Mouse (Mus musculus): ENCODE measurements around the gene Gm20696.

The Gm20696 gene

DNA sequence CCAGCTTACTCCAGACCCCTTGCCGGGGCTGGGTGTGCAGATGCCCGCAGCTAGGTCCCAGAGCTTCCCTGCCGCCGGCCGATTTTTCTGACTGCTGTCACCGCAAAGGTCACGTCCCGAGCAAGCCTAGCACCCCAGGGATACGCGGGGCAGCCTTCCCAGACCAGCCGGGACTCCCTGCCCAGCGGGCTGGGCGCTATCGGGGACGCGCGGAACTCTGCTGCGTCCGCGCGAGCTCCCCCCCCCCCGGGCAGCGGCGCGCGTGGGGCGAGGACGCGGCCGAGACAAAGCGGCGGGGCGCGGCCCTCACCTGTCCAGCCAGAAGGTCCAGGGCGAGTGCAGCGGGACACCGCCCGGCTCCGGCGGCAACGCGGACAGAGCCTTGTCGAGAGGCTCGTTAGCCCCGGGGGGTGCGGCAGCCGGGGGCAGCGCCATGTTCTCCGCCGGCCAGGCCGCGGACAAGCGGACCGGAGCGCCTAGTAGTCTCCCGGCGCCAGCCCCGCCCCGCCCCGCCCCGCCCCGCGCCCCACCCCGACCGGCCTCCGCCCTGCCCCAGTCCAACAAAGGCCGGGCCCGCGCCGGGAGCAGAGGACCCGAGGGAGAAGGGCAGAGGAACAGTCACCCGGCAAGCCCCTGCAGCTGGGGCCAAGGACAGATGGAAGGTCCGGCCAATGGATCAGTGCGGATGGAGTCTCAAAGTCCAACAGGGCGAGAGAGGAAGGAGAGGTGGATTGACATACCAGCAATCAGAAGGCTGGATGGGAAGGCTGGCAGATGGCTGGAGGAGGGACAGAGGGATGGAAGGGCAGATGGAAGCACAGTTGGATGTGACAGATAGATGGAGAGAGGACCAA, at the start of gene Gm20696, which contains the start of gene Eif4e3:
TSS of gene Gm20696 (minus strand) at position 480 of the 854 bp plus-strand sequence.
TSS of gene Eif4e3 (minus strand) at position 454 of the 854 bp plus-strand sequence.
- DNase-seq = peak; percentile 65 to 76

DNA sequence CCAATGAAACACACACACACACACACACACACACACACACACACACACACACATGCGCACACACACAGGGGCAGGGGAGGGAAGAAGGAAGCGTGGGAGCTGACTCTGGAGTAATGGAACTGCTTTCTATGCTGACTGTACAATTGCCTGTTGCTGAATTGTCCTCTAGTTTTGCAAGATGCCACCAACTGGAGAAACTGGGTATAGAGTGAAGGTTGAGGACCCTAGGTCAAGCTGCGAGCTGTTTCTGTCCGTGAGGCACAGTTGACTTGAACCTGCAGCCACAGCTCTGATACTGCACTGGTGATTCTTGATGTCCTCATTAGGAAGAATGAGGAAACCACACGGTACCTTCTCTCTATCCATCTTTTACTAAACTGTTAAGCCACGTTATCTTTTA, 49.3 kb upstream of the Gm20696 start:
- no peak for DNase-seq

DNA sequence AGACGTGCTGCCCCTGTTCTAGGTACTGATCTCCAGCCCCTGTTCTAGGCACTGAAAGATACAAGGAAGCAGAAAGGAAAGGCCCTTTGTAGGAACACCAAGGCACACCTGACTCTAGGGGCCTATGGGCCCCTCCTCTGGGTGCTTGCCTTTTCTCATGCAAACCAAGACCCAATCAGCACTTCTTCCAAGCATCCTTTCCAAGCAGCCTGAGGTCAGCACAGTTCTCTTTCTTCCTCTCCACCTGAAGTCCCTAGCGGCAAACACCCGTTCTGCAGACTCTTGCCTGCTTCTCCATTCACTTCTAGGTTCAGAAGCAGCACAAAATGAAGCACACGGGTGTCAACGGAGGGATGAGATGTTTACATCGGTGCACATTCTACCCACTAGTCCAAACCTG, 48.6 kb upstream of the Gm20696 start:
- DNase-seq = no peak

DNA sequence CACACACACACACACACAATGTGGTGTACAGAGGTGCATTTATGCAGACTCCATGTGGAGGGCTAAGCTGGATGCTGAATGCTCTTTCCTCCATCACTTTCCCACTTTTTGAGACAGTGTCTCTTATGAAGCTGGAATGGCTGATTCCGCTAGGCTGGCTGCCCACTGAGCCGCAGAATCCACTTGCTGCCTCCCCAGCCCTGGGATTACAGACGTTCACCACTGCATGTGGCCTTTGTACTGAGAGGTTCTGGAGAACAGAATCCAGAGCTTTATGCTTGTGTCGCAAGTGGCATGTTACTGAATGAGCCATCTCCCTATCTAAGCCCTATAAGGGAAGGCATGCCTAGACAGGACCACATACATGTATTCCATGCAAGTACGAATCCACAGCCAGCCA, 46.7 kb upstream of the Gm20696 start:
- no peak for DNase-seq

DNA sequence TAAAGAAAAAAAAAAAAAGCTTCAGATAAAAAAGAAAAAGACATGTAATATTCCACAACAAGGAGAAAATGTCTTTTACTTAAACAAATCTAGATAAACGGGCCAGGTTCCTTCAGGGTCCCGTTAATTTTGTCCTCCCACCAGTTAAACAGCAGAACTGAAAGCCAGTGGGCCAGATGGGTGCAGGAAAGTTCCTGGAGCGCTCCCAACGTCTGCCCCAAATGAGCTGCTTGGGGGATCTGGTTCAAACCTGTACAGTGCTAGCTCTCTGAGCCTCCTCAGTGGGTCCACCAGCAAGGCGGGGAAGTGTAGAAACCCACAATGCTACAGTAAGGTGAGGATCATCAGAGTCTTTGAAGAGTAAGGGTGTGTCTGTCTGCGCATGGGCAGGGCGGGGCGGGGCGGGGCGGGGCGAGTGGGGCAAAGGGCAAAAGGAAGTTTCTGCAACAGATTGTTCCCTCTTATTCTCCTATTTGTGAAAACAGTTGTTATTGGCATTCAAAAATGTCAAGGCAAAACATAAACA, 45.0 kb upstream of the Gm20696 start:
- no peak for DNase-seq

DNA sequence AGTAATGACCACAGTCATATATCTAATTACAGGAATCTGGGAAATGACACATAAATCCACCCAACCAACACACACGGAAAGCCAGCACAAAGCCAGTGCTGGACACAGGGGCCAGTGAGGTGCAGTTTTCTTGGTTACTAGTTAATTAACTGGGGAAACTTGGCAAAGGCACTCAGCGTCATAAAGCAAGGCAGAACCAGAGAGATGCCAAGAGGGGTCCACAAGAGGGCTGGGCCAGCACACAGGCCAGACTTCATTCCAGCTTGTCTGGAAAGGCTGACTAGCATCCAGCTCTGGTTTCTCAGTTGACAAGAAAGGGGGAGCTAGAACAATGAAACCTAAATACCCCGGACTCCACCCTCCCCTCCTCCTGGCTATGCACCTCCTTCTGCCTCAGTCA, 33.9 kb upstream of the Gm20696 start:
- peak; percentile 32 to 36 for DNase-seq

DNA sequence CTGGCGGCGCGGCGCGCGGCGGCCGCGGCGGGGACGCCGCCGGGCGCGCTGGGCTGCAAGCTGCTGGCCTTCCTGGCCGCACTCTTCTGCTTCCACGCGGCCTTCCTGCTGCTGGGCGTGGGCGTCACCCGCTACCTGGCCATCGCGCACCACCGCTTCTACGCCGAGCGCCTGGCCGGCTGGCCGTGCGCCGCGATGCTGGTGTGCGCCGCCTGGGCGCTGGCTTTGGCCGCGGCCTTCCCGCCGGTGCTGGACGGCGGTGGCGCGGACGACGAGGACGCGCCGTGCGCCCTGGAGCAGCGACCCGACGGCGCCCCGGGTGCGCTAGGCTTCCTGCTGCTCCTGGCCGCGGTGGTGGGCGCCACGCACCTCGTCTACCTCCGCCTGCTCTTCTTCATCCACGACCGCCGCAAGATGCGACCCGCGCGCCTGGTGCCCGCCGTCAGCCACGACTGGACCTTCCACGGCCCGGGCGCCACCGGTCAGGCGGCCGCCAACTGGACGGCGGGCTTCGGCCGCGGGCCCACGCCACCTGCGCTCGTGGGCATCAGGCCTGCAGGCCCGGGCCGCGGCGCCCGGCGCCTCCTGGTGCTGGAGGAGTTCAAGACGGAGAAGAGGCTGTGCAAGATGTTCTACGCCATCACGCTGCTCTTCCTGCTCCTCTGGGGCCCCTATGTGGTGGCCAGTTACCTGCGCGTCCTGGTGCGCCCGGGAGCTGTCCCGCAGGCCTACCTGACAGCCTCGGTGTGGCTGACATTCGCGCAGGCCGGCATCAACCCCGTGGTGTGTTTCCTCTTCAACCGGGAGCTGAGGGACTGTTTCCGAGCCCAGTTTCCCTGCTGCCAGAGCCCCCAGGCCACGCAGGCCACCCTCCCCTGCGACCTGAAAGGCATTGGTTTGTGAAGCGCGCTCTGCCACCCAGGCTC, 26.6 kb upstream of the Gm20696 start:
- DNase-seq = peak in 1 of 2 experiments; percentile 33

DNA sequence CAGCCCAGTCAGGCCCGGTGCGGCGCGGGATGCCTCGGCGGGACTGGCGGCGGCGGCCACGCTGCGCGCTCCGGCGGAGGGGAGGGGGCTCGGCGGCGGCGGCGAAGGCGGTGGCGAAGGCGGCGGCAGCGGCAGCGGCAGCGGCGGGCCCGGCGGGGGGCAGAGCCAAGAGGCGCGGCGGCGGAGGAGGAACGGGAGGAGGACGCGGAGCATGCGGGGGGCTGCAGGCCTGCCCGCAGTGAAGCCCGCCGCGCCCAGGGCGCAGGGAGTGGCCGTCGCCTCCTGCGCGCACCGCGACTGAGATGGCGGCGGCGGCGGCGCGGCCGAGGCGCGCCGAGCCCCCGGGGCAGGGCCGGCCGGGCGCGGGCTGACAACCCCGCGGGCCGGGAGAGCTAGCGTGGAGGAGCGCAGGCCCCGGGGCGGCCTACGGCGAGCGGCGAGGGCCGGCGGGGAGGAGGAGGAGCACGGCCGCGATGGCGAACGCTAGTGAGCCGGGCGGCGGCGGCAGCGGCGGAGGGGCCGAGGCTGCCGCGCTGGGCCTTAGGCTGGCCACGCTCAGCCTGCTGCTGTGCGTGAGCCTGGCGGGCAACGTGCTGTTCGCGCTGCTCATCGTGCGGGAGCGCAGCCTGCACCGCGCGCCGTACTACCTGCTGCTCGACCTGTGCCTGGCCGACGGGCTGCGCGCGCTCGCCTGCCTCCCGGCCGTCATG, 25.8 kb upstream of the Gm20696 start, which contains the start of gene Gpr27:
TSS of gene Gpr27 (plus strand) at position 474 of the 710 bp plus-strand sequence.
- DNase-seq = peak in 1 of 2 experiments; percentile 12

DNA sequence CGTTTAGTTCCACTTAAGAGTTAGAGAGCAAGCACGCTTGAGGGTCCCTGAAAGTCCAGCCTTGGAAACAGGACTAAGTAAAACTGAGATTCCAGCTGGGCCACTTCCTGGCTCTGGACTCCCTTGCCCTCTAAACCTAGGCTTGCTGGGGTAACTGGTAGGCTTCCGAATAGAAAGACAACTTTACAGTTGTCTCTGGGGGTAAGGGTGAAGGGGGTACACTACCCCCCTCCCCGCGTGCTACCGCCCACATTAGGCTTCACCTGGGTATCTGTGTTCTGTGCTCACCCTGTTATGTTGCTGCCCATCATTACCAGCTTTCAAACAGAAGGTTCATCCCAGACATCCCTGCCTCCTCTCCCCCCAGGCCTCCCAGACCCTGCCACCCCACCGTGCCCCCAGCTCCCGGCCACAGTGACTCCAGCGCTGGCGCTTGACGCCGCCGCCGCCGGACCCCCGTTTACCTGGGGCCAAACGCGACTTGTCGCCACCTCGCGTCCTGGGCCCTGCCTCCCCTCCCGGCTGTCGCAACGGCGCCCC, 25.1 kb upstream of the Gm20696 start:
- DNase-seq = no peak

DNA sequence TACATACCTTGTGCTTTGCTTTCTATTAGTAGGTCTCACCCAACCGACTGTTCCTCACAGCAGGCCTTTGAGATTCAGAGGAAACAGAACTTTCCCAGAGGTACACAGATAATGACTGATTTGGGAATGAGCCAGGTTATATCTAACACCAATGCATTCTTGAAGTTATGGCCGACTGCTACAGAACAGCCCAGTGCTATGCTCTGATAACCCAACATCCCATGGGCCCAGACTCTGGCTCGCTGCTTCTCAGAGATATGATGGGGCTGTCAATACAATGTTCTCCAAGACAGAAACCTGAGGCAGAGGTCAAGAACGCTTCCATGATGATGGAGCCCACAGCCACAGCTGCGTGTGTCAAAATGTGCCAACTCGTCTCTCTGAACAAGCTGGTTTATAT, 21.9 kb upstream of the Gm20696 start:
- DNase-seq = no peak

DNA sequence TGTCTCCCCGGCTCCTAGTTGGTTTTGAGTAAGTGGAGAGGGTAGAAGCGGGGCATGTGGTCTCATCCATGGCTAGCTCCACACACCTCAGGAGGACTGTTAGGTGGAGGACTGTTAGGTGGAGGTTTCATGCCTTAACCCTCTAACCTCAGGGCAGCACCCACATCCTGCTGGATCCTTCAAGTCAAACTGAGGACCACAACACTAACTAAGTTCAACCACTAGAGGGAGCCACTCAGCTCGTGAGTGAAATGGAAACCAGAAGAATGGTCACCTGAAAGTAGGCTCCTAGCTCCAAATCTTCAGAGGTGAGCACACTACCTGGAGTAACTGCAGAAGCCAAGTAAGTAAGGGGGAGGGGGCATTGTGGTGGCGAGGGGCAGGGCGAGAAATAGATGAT, 18.3 kb upstream of the Gm20696 start:
- no peak for DNase-seq

DNA sequence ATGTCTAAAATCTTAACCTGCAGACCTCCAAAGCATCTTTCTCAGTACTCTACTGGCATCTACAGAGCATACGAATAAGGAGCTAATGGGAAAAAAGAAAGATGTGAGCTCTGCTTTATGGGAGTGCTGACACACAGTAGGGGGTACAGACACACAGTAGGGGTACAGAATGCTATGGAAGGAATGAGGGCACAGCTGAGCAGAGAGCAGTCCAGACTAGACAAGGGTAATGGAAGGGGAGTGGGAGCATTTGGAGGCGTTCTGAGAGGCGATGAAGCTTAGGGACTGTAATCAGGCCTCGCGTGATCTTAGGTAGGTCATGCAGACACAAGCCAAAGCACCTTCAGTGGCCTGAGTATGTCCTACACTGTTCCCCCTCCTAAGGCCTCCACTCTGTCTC, 17.4 kb upstream of the Gm20696 start:
- DNase-seq = no peak

DNA sequence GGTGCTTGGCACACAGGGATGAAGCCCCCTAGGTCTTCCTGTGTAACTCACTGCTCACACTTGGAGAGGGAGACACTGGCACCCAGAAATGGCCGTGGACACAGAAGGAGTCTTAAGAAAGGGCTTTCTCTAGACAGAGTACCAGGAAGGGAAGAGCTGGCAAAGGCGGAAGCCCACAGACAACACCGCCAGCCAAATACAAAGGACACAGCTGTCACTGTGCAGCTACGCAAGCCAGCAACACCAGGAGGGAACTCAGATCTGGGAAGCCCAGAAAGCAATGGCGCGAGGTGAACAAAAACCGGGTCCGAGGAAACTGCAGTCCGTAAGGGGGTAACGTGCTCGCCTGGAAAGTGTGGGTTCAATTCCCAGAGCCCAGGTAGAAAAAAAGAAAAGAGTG, 11.5 kb upstream of the Gm20696 start:
- no peak for DNase-seq

DNA sequence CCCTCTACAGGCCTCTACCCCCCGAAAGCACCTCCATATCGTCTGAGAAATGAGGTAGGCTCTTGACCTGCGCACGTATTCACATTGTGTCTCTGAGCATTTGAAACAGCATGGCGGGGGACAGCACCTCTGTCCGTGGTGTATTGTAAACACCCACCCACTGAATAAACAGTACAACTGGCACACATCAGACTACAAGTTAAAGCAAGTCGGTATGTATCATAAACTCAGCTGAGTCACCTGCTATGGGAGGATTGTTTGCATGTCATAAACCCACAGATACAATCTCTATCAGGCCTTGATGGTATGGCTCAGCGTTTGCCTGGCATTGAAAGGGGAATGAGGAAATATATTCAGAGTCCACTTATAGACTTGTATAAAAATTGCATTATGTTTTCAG, 10.7 kb upstream of the Gm20696 start:
- DNase-seq = no peak

DNA sequence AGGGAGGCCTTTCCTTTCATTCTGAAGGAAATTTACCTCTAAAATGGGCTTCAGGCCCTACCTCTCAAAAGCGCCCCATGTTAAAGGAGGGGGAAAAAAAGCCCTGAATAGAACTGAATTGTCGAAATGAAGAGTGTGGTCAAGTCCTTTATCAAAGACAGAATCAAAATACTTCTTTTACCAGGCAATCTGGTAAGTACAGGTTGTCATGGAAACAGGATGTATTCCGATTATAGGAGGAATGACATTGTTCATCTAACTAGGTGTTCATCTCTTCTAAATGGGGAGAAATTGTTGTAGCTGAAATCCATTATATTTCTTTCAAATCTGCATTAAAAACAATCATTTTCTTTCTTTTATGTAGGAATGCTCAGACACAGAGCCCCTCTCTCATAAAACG, 7.9 kb upstream of the Gm20696 start:
- no peak for DNase-seq

DNA sequence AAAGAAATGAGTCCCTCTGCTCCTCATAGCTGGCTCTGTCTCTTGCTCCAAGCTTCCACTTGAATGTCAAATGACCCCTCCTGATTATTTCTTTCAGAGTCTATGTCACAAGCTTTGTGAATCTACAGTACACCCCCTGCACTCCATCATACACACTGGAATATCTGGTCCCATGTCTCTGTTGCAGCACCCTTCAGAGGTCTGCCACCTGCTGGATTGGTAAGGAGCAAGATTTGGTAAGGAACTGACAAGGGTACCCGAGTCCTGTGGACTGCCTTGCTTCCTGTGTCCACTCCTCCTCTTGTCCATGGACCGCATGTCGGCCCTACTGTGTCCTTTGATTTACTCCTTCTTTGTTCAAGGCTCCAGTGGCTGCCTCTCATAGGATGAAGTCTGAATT, 5.2 kb upstream of the Gm20696 start:
- DNase-seq = peak in 1 of 2 experiments; percentile 23

DNA sequence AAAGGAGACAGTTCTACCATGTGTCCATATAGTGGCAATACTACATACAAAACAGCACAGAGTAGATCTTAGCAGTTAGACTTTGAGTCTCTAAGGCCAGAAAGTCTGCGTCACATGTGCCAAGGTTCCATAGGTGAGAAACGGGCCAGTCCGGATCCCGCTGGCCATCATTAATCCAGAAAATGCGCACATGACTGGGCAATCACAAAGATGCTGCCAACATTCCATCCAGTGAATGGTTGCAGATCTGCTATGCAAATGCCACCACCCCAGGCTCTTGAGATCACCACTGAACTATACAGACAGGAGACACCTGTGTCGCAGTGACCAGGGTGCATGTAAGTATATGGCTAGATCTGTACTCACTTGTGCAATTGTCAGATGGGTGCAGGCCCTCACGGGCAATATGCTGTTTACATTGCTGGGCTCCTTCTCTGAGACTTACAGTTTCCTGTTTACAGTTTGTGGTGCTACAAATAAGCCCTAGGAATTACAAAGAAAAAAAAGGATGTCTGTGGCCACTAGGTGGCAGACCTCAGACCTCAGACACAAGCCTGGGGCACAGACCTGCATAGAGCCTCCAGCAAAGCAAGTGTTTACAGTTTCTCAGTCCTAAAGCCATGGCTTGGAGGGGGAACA, 4.0 kb upstream of the Gm20696 start:
- peak; percentile 60 to 79 for DNase-seq

DNA sequence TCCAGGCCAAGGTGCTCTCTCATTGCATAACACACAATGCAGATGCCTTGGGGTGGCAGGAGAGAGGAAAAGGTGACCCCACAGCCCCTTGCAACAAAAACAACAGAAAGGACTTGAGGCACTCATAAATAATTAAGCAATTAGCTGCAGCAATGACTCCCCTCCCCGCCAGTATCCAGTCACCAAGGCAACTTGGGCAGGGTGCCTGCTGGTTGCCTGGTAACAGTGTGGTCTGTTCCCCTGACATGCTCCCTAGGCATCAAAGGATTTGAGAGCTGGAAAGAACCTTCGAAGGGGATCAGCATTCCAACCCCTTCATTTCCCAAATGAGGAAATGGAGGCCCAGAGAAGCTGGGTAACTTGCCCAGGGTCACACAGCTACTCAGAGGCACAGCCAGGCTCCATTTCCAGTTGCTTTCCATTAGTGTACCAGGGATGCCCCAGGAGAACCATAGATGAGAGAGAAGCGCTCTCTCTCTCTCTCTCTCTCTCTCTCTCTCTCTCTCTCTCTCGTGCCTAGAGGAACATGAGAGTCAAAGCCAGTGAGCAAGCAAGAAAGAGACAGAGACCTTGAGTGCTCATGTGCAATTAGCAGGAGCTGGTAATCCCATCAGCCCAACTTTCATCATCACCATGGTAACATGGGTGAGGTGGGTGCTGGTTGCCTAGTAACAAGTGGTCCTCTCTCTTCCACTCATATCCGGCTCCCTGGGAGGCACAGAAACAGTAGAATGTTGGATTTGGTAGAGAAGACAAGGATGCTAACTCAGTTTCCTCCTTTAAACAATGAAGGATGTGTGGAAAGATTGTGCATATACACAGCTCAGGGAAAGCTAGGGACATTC, 3.1 kb upstream of the Gm20696 start:
- DNase-seq = peak; percentile 59 to 61

DNA sequence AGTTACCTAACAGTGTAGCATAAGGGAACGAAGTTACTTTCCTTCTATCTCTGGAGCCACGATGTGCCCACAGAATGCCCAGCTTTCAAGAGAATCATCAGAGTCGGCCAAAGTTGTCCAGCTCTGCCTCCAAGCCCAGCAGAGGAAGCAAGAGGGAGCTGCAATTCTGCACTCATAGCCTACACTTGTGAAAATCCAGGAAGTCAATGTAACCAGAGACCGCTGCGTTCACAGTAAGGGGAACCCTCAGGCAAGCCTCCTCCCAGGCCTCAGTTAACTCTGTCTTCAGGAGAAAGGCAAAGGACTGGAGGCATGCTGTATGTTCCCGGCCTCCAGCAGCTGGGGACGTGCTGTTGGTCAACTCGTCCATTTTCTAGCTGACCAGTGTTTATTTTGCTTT, 693 bp upstream of the Gm20696 start:
- no peak for DNase-seq

DNA sequence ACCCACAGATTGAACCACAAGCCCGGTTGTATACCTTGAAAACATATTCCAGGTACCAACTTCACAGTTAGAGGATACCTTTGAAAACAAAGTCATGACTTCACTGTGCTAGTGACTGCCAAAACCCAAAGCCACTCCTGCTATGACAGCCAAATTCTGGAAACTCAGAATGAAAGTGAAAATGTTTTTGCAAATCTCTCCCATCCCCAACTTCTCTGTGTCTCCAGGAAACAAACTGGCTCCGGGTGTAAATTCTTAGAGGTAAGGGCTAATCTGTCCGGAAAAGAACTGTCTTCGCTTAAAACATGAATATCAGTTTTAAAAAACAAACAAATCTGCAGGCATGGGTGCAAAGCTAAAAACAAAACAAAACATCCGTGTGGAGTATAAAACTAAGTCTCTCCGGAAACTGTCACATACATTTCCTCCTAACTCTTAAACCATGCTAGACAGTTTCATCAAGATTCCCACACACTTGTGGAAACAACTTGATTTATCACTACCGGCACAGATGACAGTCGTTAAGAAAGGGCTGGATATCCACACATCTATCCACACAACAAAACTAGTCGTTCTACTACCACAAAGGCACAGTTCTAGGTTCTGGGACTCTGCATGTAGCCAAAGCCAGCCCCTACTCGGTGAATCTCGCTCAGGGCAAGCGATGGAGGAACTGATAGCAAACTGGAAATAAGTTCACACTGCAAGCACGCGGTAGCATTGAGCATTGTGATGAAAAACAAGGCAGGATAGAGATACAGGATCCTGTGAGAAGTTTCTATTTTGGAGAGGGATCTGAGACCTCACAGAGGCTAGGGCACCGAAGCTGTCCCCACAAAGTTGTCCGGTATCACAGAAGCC, 910 bp downstream of the Gm20696 start:
- DNase-seq = peak; percentile 19 to 32
